Mouse (Mus musculus) limb, embryonic 11.5 days (tissue): Measurements from ENCODE around the gene Pald1. TPM values are rescaled to one million over a fixed set of nuclear protein-coding genes. Genes with fewer than 3 reads are reported as not detected.

Experiments used
- polyA plus RNA-seq: library from polyadenylated mRNA; unstranded; fragments of >200 nt; fragmentation: Nextera tagmentation; extraction: Ambion mirVana; gene quantifications from 2 replicates; pipeline ENCODE4 v1.2.1, GENCODE M21; 2014

Gene Pald1
- polyA plus RNA-seq, 1 experiment from 2014 or later, result 17.0 TPM

Other genes starting within 250 kb of the Pald1 start
- gene Sgpl1, start 235.8 kb downstream of the Pald1 start, polyA plus RNA-seq, result 86.9 and 91.0 TPM in 2 replicates
- not detected in 2 replicates for gene Tbata, start 211.6 kb downstream of the Pald1 start, polyA plus RNA-seq
- 0.55 and 0.88 TPM in 2 replicates for gene Adamts14, start 110.1 kb downstream of the Pald1 start, polyA plus RNA-seq
- 0.10 TPM in 1 of 2 replicates, not detected in the other for gene Prf1, start 85.7 kb downstream of the Pald1 start, polyA plus RNA-seq
- gene Nodal, start 34.4 kb upstream of the Pald1 start, polyA plus RNA-seq, result not detected in 2 replicates
- 28.5 and 33.3 TPM in 2 replicates for gene Eif4ebp2, start 69.1 kb upstream of the Pald1 start, polyA plus RNA-seq
- 11.6 and 11.8 TPM in 2 replicates for gene Lrrc20, start 92.3 kb upstream of the Pald1 start, polyA plus RNA-seq
- not detected in 2 replicates for gene Npffr1, start 212.0 kb upstream of the Pald1 start, polyA plus RNA-seq